Mouse (Mus musculus) midbrain, postnatal 0 days (tissue): ENCODE data around the gene Hdac4. TPM values are rescaled to one million over a fixed set of nuclear protein-coding genes. Genes with fewer than 3 reads are reported as not detected.

Experiments
- ATAC-seq: fragments of 200-750 bp; cut with Nextera tagmentation; 2 replicates; pipeline ENCODE4 v1.8.0; 2017; ENCODE audit warnings: moderate number of reproducible peaks, mild to moderate bottlenecking, moderate TSS enrichment, moderate library complexity; ENCODE audit not compliant: low FRiP score
- DNase-seq: peaks from one replicate; pipeline ENCODE4 v3.0.0-alpha.2; 2015; ENCODE audit warnings: low spot score
- H3K27ac ChIP-seq: fragments of 300-500 bp; sonication (generic); 2 replicates; pipeline ENCODE4 v1.5.1; 2014; ENCODE audit warnings: low read depth, mild to moderate bottlenecking, low read length, mixed read lengths
- H3K27me3 ChIP-seq: fragments of 300-500 bp; sonication (generic); 2 replicates; pipeline ENCODE4 v1.6.1; 2014; ENCODE audit warnings: low read length, control low read depth, mixed read lengths; ENCODE audit not compliant: insufficient read depth
- H3K36me3 ChIP-seq: fragments of 300-500 bp; sonication (generic); 2 replicates; pipeline ENCODE4 v1.6.1; 2014; ENCODE audit warnings: low read length, control low read depth, mixed read lengths; ENCODE audit not compliant: insufficient read depth
- H3K4me1 ChIP-seq: fragments of 300-500 bp; sonication (generic); 2 replicates; pipeline ENCODE4 v1.6.1; 2014; ENCODE audit warnings: mild to moderate bottlenecking, control low read depth, antibody characterized with exemption, low read length, mixed read lengths; ENCODE audit not compliant: insufficient read depth
- H3K4me2 ChIP-seq: fragments of 300-500 bp; sonication (generic); 2 replicates; pipeline ENCODE4 v1.6.1; 2014; ENCODE audit warnings: low read depth, mild to moderate bottlenecking, low read length, mixed read lengths; ENCODE audit not compliant: poor library complexity, severe bottlenecking
- H3K4me3 ChIP-seq: fragments of 300-500 bp; sonication (generic); 2 replicates; pipeline ENCODE4 v1.5.1; 2014; ENCODE audit warnings: low read depth, mild to moderate bottlenecking, low read length, moderate library complexity
- H3K9ac ChIP-seq: fragments of 300-500 bp; sonication (generic); replicated peaks from 2 replicates; pipeline ENCODE4 v1.6.1; 2014; ENCODE audit warnings: mild to moderate bottlenecking, low read length, moderate library complexity, mixed read lengths; ENCODE audit not compliant: poor library complexity, severe bottlenecking
- H3K9me3 ChIP-seq: fragments of 300-500 bp; sonication (generic); 2 replicates; pipeline ENCODE4 v1.6.1; 2016; ENCODE audit warnings: low read length, control low read depth
- CTCF ChIP-seq: IDR thresholded peaks from 2 replicates; pipeline ENCODE4 v1.5.1; 2016; ENCODE audit warnings: antibody characterized with exemption, mild to moderate bottlenecking
- WGBS: fragments of 180-500 bp; shearing (Covaris S2); extraction: QIAGEN DNeasy Blood & Tissue Kit; methylation state at CpG from one replicate; pipeline ENCODE4 v1.1.7; 2014; 5-methylcytosine and 5-hydroxymethylcytosine counted together
- polyA plus RNA-seq: library from polyadenylated mRNA; unstranded; fragments of >200 nt; fragmentation: Nextera tagmentation; extraction: Ambion mirVana; gene quantifications from 2 replicates; pipeline ENCODE4 v1.2.1, GENCODE M21; 2015
- total RNA-seq: library from RNA; depleted of rRNA; stranded (reverse); fragments of >200 nt; gene quantifications from 2 replicates; pipeline ENCODE4 v1.2.3, GENCODE M21; 2014

Gene Hdac4
- total and polyA plus RNA-seq, 2 experiments from 2014 or later: 18.1 to 51.8 TPM

GRCm38 (mm10) chr1:92177196-92177595 lies 18.3 kb downstream of the Hdac4 start:
- peak overlapping the region; percentile 71; the same call in 1 of the 2 replicates for H3K4me2 ChIP-seq
- ATAC-seq (no peak), DNase-seq (no peak)
- no peak overlapping the region for H3K4me3 ChIP-seq
- H3K9me3 ChIP-seq: no peaks in the 10 kb centered on the region
- H3K27me3 ChIP-seq: no peaks in the 10 kb centered on the region
- no peak for TF ChIP-seq CTCF
- peaks cover 14% of the 10 kb centered on the region for H3K4me1 ChIP-seq
- 62% methylated on average over 3 of the region's 3 CpGs for WGBS
- no peaks in the 10 kb centered on the region for H3K36me3 ChIP-seq
- H3K27ac ChIP-seq: no peak overlapping the region
- H3K9ac ChIP-seq: 0 out of 2 replicates have a peak overlapping the region, but pooled peaks have one; percentile 25

GRCm38 (mm10) chr1:92175266-92175665 lies 20.2 kb downstream of the Hdac4 start:
- Histone ChIP-seq H3K4me1 (peaks cover 14% of the 10 kb centered on the region), H3K4me2 (no peak overlapping the region), H3K27me3 (no peaks in the 10 kb centered on the region), H3K9ac (no peak overlapping the region), H3K9me3 (no peaks in the 10 kb centered on the region), H3K4me3 (no peak overlapping the region), H3K36me3 (no peaks in the 10 kb centered on the region), H3K27ac (no peak overlapping the region)
- ATAC-seq (no peak), DNase-seq (no peak)
- WGBS: 88% methylated on average over 6 of the region's 6 CpGs
- no peak for TF ChIP-seq CTCF

- Histone ChIP-seq H3K9ac (no peak overlapping the region), H3K4me2 (no peak overlapping the region), H3K27ac (no peak overlapping the region), H3K27me3 (no peaks in the 10 kb centered on the region), H3K4me3 (no peak overlapping the region), H3K36me3 (no peaks in the 10 kb centered on the region), H3K4me1 (peaks cover 14% of the 10 kb centered on the region), H3K9me3 (no peaks in the 10 kb centered on the region)
- WGBS: 85% methylated on average over 5 of the region's 5 CpGs
- no peak for TF ChIP-seq CTCF
- DNase-seq (no peak), ATAC-seq (no peak)
Observed at GRCm38 (mm10) chr1:92174898-92175255, 20.6 kb downstream of the Hdac4 start.

GRCm38 (mm10) chr1:92174251-92174897 lies 21.1 kb downstream of the Hdac4 start:
- H3K27ac ChIP-seq: no peak overlapping the region
- 53% methylated on average over 3 of the region's 3 CpGs for WGBS
- no peak overlapping the region for H3K4me2 ChIP-seq
- no peaks in the 10 kb centered on the region for H3K9me3 ChIP-seq
- no peaks in the 10 kb centered on the region for H3K27me3 ChIP-seq
- no peak for DNase-seq
- ATAC-seq: no peak
- TF ChIP-seq CTCF: no peak
- H3K36me3 ChIP-seq: no peaks in the 10 kb centered on the region
- peaks cover 14% of the 10 kb centered on the region for H3K4me1 ChIP-seq
- H3K9ac ChIP-seq: no peak overlapping the region
- no peak overlapping the region for H3K4me3 ChIP-seq

GRCm38 (mm10) chr1:92170616-92171235 lies 24.8 kb downstream of the Hdac4 start:
- no peak overlapping the region for H3K4me2 ChIP-seq
- H3K4me3 ChIP-seq: no peak overlapping the region
- DNase-seq (peak; percentile 14), ATAC-seq (no peak)
- no peaks in the 10 kb centered on the region for H3K9me3 ChIP-seq
- no peaks in the 10 kb centered on the region for H3K27me3 ChIP-seq
- no peak for TF ChIP-seq CTCF
- WGBS: 89% methylated on average over 5 of the region's 5 CpGs
- no peak overlapping the region for H3K27ac ChIP-seq
- H3K9ac ChIP-seq: no peak overlapping the region
- 0 out of 2 replicates have a peak, but pooled peaks cover 4% of the 10 kb centered on the region for H3K4me1 ChIP-seq
- no peaks in the 10 kb centered on the region for H3K36me3 ChIP-seq

GRCm38 (mm10) chr1:92169776-92170055 lies 25.8 kb downstream of the Hdac4 start:
- Histone ChIP-seq H3K27ac (no peak overlapping the region), H3K4me1 (0 out of 2 replicates have a peak, but pooled peaks cover 4% of the 10 kb centered on the region)
- no peak for ATAC-seq

More at GRCm38 (mm10) chr1:92169776-92170055, 25.8 kb downstream of the Hdac4 start:
- DNase-seq: no peak
- Histone ChIP-seq H3K9me3 (no peaks in the 10 kb centered on the region), H3K27me3 (no peaks in the 10 kb centered on the region), H3K4me3 (no peak overlapping the region), H3K4me2 (no peak overlapping the region), H3K9ac (no peak overlapping the region), H3K36me3 (no peaks in the 10 kb centered on the region)
- no peak for TF ChIP-seq CTCF
